Mouse (Mus musculus) brain, embryonic 14.5 days (tissue): Measurements from ENCODE around the gene Dhx57.

Source experiments
- CTCF ChIP-seq: fragments of 200-500 bp; IDR thresholded peaks from 2 replicates; pipeline ENCODE4 v1.5.1; 2012; ENCODE audit warnings: inconsistent platforms, mild to moderate bottlenecking, moderate library complexity, borderline replicate concordance; ENCODE audit not compliant: insufficient read depth, insufficient read length; ENCODE audit errors: extremely low read depth
- POLR2A ChIP-seq: fragments of 200-500 bp; IDR thresholded peaks from 2 replicates; pipeline ENCODE4 v1.6.1; 2012; ENCODE audit warnings: mild to moderate bottlenecking, inconsistent platforms, borderline replicate concordance; ENCODE audit not compliant: poor library complexity, insufficient read depth, insufficient read length, severe bottlenecking; ENCODE audit errors: extremely low read depth

DNA sequence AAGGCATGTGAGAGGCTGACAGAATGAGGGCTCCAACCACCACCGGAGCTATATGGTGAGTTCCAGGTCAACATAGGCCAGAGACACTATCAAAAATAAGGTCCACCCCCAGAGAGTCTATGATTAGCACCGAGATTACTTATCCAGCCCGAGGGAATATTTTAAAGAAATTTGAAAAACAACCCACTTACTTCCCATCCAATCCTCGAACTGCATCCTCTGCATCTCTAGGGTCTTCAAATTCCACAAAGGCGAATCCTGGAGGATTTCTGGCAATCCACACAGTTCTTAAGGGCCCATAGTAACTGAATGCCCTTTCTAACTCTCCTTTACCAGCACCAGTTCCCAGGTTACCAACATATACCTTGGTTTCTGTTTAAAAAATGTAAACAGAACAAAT lies 84.6 kb downstream of the Dhx57 start:
- no peak for TF ChIP-seq CTCF
- no peak for TF ChIP-seq POLR2A
